Mouse (Mus musculus) CH12.LX (cell line): ENCODE measurements around the gene Tubb2b. TPM values are rescaled to one million over a fixed set of nuclear protein-coding genes. Genes with fewer than 3 reads are reported as not detected.

Experiments
- DNase-seq: peaks from one replicate; pipeline ENCODE4 v3.0.0-alpha.2; 2013; ENCODE audit errors: extremely low read depth
- H3K27ac ChIP-seq: 2 replicates; pipeline ENCODE4 v1.5.1; 2012; ENCODE audit warnings: low read depth, mild to moderate bottlenecking, control low read depth, moderate library complexity; ENCODE audit not compliant: insufficient read depth
- H3K27me3 ChIP-seq: replicated peaks from 2 replicates; pipeline ENCODE3; 2012; ENCODE audit warnings: inconsistent platforms
- H3K36me3 ChIP-seq, 2 experiments: replicated peaks in 1 of 2; 2 replicates each; pipeline versions ENCODE3 to v1.6.1; 2012; ENCODE audit warnings: inconsistent platforms in 1 of 2, low read length in 1 of 2, mild to moderate bottlenecking in 1 of 2, mixed read lengths in 1 of 2, moderate library complexity in 1 of 2; ENCODE audit not compliant: control insufficient read depth in 1 of 2, insufficient read depth in 1 of 2
- H3K4me1 ChIP-seq, 2 experiments: 2 replicates each; pipeline ENCODE4 v1.6.1; 2012; ENCODE audit warnings: inconsistent platforms in 1 of 2, moderate library complexity in 1 of 2; ENCODE audit not compliant: insufficient read depth in 2 of 2, control insufficient read depth in 1 of 2
- H3K4me2 ChIP-seq: 2 replicates; pipeline ENCODE4 v1.6.1; 2012; ENCODE audit warnings: low read depth, mild to moderate bottlenecking, control low read depth; ENCODE audit not compliant: poor library complexity, insufficient read depth, severe bottlenecking
- H3K4me3 ChIP-seq, 3 experiments: fragments of 150-350 bp in 1 of 3; sonication (generic) in 1 of 3; replicated peaks in 1 of 3; 2 replicates each; pipeline versions ENCODE3 to v1.5.1; 2011 to 2012; ENCODE audit warnings: low read depth in 2 of 3, low read length in 2 of 3, mild to moderate bottlenecking in 2 of 3, moderate library complexity in 2 of 3, control low read depth in 1 of 3, improper control_type of control experiment in 1 of 3, inconsistent platforms in 1 of 3, mixed read lengths in 1 of 3; ENCODE audit not compliant: poor library complexity in 1 of 3
- H3K79me2 ChIP-seq: replicated peaks from 2 replicates; pipeline ENCODE4 v1.6.1; 2012; ENCODE audit warnings: mild to moderate bottlenecking, moderate library complexity; ENCODE audit not compliant: control insufficient read depth, poor library complexity, insufficient read depth, severe bottlenecking; ENCODE audit errors: extremely low read depth
- H3K9ac ChIP-seq: 2 replicates; pipeline ENCODE4 v1.6.1; 2012; ENCODE audit warnings: low read depth, mild to moderate bottlenecking, control low read depth, moderate library complexity; ENCODE audit not compliant: insufficient read depth
- H3K9me3 ChIP-seq: replicated peaks from 2 replicates; pipeline ENCODE3; 2012; ENCODE audit warnings: low read length, inconsistent platforms, mixed read lengths
- CHD1 ChIP-seq: IDR thresholded peaks from 2 replicates; pipeline ENCODE4 v1.6.1; 2012; ENCODE audit warnings: low read depth, low read length, improper control_type of control experiment, inconsistent platforms
- E2F4 ChIP-seq: IDR thresholded peaks from 2 replicates; pipeline ENCODE4 v1.6.1; 2011; ENCODE audit warnings: low read depth, low read length, improper control_type of control experiment; ENCODE audit not compliant: insufficient replicate concordance
- GABPA ChIP-seq: IDR thresholded peaks from 2 replicates; pipeline ENCODE4 v1.6.1; 2012; ENCODE audit warnings: low read depth, low read length, improper control_type of control experiment, inconsistent platforms; ENCODE audit not compliant: insufficient replicate concordance
- HCFC1 ChIP-seq: IDR thresholded peaks from 2 replicates; pipeline ENCODE4 v1.6.1; 2012; ENCODE audit warnings: low read depth, mild to moderate bottlenecking, inconsistent platforms, low read length, improper control_type of control experiment
- JUN ChIP-seq: IDR thresholded peaks from 2 replicates; pipeline ENCODE4 v1.6.1; 2011; ENCODE audit warnings: low read depth, mild to moderate bottlenecking, low read length, improper control_type of control experiment, moderate library complexity; ENCODE audit not compliant: insufficient read depth
- MAFK ChIP-seq: IDR thresholded peaks from 2 replicates; pipeline ENCODE4 v1.6.1; 2011; ENCODE audit warnings: low read length, improper control_type of control experiment; ENCODE audit not compliant: insufficient replicate concordance
- MAX ChIP-seq: IDR thresholded peaks from 2 replicates; pipeline ENCODE4 v1.6.1; 2011; ENCODE audit warnings: low read length, improper control_type of control experiment
- MAZ ChIP-seq: IDR thresholded peaks from 2 replicates; pipeline ENCODE4 v1.6.1; 2012; ENCODE audit warnings: low read depth, mild to moderate bottlenecking, inconsistent platforms, low read length, improper control_type of control experiment, moderate library complexity
- NELFE ChIP-seq: IDR thresholded peaks from 2 replicates; pipeline ENCODE4 v1.6.1; 2011; ENCODE audit warnings: low read depth, low read length, improper control_type of control experiment
- POLR2AphosphoS2 ChIP-seq: IDR thresholded peaks from 2 replicates; pipeline ENCODE4 v1.6.1; 2011; ENCODE audit warnings: low read depth, low read length, improper control_type of control experiment
- RCOR1 ChIP-seq: conservative IDR thresholded peaks from 2 replicates; pipeline ENCODE4 v1.6.1; 2012; ENCODE audit warnings: low read depth, mild to moderate bottlenecking, inconsistent platforms, low read length, improper control_type of control experiment
- USF1 ChIP-seq: IDR thresholded peaks from 2 replicates; pipeline ENCODE4 v1.6.1; 2014; ENCODE audit warnings: low read depth, mild to moderate bottlenecking, inconsistent platforms, low read length, improper control_type of control experiment
- ZC3H11A ChIP-seq: IDR thresholded peaks from 2 replicates; pipeline ENCODE4 v1.6.1; 2012; ENCODE audit warnings: low read depth, mild to moderate bottlenecking, inconsistent platforms, low read length, improper control_type of control experiment
- ZKSCAN1 ChIP-seq: IDR thresholded peaks from 2 replicates; pipeline ENCODE4 v1.6.1; 2012; ENCODE audit warnings: low read depth, inconsistent platforms, low read length, improper control_type of control experiment, borderline replicate concordance
- ZMIZ1 ChIP-seq: IDR thresholded peaks from 2 replicates; pipeline ENCODE4 v1.6.1; 2012; ENCODE audit warnings: low read depth, mild to moderate bottlenecking, inconsistent platforms, low read length, improper control_type of control experiment
- dilution Hi-C: fragments of 300-500 bp; cut with MboI; formaldehyde crosslinking; loops from 2 replicates; pipeline ENCODE4 v1.14.3; 2020; ENCODE audit warnings: low sequenced_read_pairs; ENCODE audit not compliant: extremely low pct_unique_long_range_greater_than_20kb, extremely low pct_ligation_motif_present
- in situ Hi-C: fragments of 300-500 bp; cut with MboI; formaldehyde crosslinking; loops from 3 replicates; pipeline ENCODE4 v1.14.3; 2019; ENCODE audit warnings: low sequenced_read_pairs, low pct_ligation_motif_present, low pct_unique_long_range_greater_than_20kb, mixed read lengths
- polyA plus RNA-seq: library from polyadenylated mRNA; unstranded; fragments of >175 nt; gene quantifications from 2 replicates; pipeline ENCODE4 v1.2.1, GENCODE M21; 2012; ENCODE audit warnings: low read depth; ENCODE audit not compliant: insufficient read length
- total RNA-seq, 2 experiments: library from RNA; depleted of rRNA; stranded (reverse); fragments of 300-350 nt in 1 of 2; fragments of >200 nt in 1 of 2; gene quantifications; 2 replicates each; pipeline ENCODE4 v1.2.3; 2012 to 2014

The Tubb2b gene
- total and polyA plus RNA-seq, 3 experiments, result 33.6 to 49.8 (median 38.4) TPM

- dilution Hi-C loops, result no loop called here
- Histone ChIP-seq H3K4me2 (no peak overlapping the region), H3K27me3 (no peaks in the 10 kb centered on the region), H3K9ac (no peak overlapping the region), H3K36me3 (peaks cover 0 to 4% of the 10 kb centered on the region in 2 experiments), H3K4me3 (no peak overlapping the region), H3K27ac (no peak overlapping the region), H3K79me2 (peaks cover 3% of the 10 kb centered on the region; the same call in 1 of the 2 replicates), H3K4me1 (peaks cover 11 to 27% of the 10 kb centered on the region in 2 experiments), H3K9me3 (no peaks in the 10 kb centered on the region)
- in situ Hi-C loops, result loop anchor here (5.0 kb wide), 1 partner anchor 81 kb away; no protein-coding TSS in a partner anchor
- no peak for DNase-seq
- TF ChIP-seq USF1, result no peak
- TF ChIP-seq HCFC1, result no peak
- TF ChIP-seq MAFK, result no peak
- no peak for TF ChIP-seq ZMIZ1
- no peak for TF ChIP-seq MAZ
- TF ChIP-seq MAX, result no peak
- TF ChIP-seq ZKSCAN1, result no peak
- no peak for TF ChIP-seq RCOR1
Observed at GRCm38 (mm10) chr13:34132875-34133274, 2.6 kb upstream of the Tubb2b start.

- no peak overlapping the region for H3K4me3 ChIP-seq
- TF ChIP-seq USF1 (no peak), CHD1 (no peak), RCOR1 (no peak), MAZ (no peak), ZKSCAN1 (no peak), MAFK (no peak), POLR2AphosphoS2 (no peak), NELFE (no peak), MAX (no peak), E2F4 (no peak), GABPA (no peak), JUN (no peak), ZC3H11A (no peak)
- no peaks in the 10 kb centered on the region for H3K27me3 ChIP-seq
- no peak overlapping the region for H3K27ac ChIP-seq
- no peak overlapping the region for H3K9ac ChIP-seq
- no peak overlapping the region for H3K4me2 ChIP-seq
- peaks cover 11 to 27% of the 10 kb centered on the region in 2 experiments for H3K4me1 ChIP-seq
- DNase-seq, result no peak
- H3K79me2 ChIP-seq, result peaks cover 3% of the 10 kb centered on the region; the same call in 1 of the 2 replicates
- in situ Hi-C loops (loop anchor here (5.0 kb wide), 1 partner anchor 80 kb away; no protein-coding TSS in a partner anchor), dilution Hi-C loops (no loop called here)
- peaks cover 0 to 4% of the 10 kb centered on the region in 2 experiments for H3K36me3 ChIP-seq
- no peaks in the 10 kb centered on the region for H3K9me3 ChIP-seq
Observed at GRCm38 (mm10) chr13:34132299-34132698, 2.0 kb upstream of the Tubb2b start.
